Mouse (Mus musculus) neutrophil, adult 5-6 weeks (primary cell): Measurements from ENCODE around the gene Nfkbil1. TPM values are rescaled to one million over a fixed set of nuclear protein-coding genes. Genes with fewer than 3 reads are reported as not detected.

Source experiments
- ATAC-seq: fragments of 151-379, 151-347 bp; 2 replicates; pipeline ENCODE4 v1.8.0; 2017; ENCODE audit warnings: mild to moderate bottlenecking, moderate TSS enrichment; ENCODE audit not compliant: insufficient number of reproducible peaks, poor library complexity, low FRiP score, severe bottlenecking; ENCODE audit errors: extremely low read depth
- total RNA-seq: library from RNA; stranded (forward); fragments of 200-1000 nt; gene quantifications from 2 replicates; pipeline ENCODE4 v1.2.3, GENCODE M21; 2017

The Nfkbil1 gene
- total RNA-seq = 10.8 and 11.3 TPM in 2 replicates

DNA sequence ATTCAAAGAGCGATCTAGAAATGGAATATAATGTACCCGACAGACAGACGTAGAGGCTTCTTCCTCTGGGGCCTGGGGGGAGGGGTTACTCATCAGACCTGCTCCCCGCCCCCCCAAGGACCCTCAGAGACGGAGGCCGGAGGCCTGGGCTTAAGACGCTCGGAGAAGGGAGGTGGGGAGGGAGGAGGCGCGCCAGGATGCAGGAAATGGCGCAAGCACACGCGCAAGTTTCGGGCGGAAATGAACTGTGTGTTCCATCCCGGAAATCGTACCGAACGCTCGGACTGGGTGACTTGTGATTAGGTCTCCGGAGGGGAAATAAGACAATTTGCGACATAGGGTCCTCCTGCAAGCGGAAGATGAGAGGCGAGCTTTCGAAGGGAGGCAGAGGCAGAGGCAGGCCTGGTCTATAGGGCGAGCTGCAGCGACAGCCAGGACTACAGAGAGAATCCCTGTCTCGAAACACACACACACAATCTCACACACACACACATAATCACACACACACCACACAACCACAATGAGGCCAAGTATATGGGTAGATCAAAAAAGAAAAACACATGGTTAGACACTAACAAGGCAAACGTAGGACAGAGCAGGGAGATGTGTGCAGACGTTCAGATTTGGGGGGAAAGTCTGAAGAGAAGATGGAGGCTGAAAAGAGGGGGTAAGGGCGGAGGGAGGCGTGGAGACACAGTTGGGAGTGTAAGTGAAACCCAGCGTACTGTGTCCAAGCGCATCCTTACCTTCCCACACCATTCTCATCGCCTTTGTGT lies at the start of gene Nfkbil1:
Nfkbil1 (minus strand) TSS at position 179 of the 776 bp plus-strand sequence.
- ATAC-seq = peak; percentile 53

DNA sequence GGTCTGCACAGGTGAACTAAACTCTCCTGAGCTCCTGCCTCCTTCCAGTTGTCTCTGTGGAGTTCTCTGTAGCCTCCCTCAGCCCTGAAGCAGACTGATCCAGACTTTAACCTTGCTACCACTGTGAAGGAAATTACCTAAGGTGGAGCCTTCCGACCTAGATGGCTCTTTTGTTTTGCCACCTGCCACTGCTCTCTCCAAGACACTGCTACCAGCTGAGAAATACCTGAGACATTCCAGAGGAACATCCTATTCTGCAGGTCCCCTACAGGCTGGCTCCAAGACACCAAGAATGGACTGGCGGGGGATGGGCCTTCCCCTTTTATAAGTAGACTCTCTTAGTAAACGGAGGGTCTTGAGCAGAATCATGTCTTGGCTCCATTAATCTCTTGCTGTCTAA lies 44.7 kb upstream of the Nfkbil1 start:
- ATAC-seq = no peak

DNA sequence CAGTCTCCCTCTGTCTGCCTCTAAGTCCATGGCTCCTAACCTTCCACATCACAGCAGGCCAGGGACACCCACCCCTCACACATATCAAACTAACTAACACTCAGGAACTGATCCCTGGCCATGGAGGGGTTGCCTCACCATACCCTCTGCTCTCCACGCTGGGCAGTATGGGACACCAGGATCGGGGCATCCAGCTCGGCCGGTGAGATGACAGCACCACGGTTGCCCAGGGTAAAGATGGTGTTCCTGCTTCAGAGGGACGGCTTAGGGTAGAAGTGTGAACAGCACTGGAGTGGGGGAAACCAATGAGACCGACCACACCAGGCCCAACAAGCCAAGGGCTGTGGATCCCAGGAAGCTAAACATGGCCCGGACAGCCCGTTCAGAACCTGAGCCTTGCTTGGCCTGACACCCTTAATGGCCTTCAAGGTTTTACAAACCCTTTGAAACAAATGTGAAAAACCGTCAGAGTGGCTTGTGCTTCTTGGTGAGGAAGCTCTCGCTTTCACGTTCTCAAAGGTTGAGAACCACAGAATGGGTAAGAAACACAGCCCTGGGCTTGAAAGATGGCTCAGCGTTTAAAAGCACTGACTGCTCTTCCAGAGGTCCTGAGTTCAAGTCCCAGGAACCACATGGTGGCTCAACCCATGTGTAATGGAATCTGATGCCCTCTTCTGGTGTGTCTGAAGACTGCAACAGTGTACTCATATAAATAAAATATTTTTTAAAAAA lies 43.5 kb upstream of the Nfkbil1 start:
- ATAC-seq = no peak

DNA sequence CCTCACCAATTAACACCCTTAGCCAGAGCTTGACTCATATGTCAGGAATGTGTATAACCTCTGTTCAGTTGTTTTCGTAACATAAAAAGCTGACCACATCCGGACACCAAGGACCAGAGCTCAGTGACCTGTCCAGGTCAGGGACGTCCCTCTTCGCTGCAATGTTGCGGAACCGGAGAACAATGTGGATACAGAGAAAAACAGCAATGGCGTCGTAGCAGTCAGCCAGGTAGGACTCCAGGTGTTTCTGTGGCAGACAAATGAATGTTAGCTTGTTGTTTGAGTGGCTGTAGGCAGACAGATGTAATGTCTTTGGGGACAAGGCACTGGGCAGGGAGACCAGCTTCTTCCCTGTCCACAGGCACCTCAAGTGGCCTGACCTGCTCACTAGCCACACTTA lies 42.5 kb upstream of the Nfkbil1 start:
- no peak for ATAC-seq

DNA sequence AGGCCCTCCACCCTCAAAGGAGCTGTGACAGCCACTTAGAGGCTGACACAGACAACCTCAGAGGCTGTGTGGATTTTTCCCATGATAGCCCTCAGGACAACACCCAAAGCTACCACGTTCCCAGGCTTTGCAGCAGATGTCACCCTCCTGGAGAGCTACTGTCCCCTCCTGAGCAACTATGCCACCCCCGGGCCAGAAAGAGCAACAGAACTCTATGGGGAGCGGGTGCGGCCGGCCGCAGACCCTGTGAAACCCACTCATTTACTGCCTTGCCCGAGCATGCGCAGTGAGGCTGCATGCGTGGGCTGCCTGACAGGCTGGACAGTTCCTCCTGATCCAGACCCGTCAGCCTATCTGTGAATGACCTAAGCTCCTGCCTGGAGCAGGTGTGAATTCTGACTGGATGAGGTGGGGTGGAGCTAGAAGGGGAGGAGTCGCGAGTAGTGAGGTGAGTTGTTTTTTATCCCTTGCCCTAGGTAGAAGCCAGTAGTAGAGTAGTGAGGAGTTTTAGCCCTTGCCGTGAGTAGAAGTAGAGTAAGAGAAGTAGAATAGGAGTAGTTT lies 40.8 kb upstream of the Nfkbil1 start:
- no peak for ATAC-seq

DNA sequence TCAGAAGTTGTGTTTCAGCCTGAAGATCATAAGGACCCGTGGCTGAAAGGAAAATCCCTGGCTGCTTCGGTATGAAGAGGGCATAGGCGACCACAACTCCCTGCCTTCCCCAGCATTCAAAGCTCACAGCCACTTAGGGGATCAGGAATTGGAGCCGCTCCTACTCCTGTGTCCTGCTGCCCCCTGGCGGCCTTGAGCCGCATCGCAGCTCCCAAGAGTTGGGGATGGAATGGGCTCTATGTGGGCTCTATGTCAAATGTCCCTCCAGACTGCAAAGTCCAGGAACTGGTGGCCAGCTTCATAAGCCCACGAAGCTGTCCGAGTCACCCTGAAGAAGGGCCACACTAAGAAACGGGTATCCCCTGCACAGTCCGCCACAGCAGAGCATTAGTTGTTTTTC lies 39.2 kb upstream of the Nfkbil1 start:
- ATAC-seq = peak; percentile 77

DNA sequence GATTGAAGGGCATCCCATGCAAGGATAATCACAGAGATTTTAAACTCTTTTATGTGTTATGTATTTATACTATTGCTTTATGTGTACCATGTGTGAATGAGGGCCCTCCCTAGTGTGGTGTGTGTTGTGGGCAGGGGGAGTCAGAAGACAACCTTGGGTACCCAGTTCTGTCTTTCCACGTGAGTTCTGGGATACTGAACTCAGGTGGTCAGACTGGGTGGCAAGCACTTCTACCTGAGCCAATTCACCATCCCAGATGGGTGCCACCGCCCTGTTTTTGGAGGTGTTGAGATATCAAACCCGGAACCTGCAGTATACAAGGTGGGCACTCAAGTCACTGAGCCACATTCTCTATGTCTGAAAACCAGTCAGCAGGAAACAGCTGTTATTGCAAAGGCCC lies 36.7 kb upstream of the Nfkbil1 start:
- no peak for ATAC-seq

DNA sequence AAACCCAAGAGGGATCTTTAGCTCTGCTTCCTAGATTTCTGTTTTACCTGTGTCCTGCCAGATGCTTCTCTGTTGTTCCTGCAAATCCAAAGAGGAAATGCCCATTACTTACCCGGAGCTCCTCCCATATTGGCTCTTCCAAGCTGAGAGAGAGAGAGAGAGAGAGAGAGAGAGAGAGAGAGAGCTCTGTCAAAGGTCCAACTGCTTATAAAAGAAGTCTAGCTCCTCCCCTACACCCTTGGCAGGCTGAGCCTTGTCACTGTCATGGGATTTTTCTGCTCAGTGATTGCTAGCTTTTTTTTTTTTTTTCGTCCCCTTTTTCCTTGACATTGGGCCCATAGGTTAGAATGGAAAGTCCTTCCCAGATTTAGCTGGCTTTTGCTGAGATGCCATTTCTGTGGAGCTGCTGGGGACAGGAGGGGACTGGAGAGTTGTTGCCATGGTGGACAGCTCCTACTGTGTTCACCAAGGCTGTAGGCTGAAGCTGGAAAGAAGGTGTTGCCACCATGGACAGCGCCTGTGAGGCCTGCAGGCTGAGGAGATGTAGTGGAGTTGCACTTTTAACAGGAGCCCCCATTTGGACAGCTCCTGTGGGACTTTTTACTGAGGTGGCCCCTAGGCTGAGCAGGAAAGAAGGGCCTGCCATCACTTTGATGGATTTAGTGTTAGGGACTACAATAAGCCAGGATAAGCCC lies 34.2 kb upstream of the Nfkbil1 start:
- peak; percentile 30; the same call in 1 of the 2 replicates for ATAC-seq

DNA sequence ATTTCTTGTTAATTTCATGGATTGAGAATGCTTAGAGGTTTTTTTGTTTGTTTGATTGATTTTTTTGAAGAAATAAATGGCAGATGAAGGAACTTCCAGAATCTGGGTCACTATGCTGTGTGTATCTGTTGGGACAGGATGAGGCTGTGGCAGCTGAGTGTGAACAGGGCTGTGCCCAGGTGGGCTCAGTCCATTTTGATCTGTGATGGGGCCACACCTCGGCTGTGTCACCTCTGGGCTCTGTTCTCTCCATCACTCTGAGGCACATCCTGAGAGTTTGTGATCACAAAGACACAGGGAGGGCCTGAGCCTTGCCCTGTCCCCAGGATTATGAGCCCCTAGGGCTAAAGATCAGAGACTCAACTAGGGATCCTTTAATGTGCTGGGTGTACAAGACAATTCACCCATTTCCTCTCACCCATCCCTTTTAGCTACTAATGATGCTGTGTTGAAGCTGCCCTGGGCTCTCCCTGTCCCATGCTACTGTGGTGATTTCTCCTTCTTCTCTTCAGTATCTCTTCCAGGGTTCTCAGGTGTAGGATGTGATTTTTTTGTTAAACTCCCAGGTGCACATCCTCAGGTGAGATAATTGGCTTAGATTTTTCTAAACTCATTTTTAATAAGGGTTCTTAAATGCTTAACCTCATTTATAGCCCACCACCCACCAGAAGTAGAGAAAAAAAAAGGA lies 32.0 kb upstream of the Nfkbil1 start:
- no peak for ATAC-seq

DNA sequence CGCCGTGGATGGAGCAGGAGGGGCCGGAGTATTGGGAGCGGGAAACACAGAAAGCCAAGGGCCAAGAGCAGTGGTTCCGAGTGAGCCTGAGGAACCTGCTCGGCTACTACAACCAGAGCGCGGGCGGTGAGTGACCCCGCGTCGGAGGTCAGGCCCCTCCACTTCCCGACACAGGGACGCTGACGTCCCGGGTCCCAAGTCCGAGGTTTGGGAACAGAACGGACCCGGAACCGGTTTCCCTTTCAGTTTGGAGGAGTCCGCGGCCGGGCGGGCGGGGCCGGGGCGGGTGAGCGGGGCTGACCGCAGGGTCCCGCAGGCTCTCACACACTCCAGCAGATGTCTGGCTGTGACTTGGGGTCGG lies 27.9 kb upstream of the Nfkbil1 start:
- no peak for ATAC-seq

DNA sequence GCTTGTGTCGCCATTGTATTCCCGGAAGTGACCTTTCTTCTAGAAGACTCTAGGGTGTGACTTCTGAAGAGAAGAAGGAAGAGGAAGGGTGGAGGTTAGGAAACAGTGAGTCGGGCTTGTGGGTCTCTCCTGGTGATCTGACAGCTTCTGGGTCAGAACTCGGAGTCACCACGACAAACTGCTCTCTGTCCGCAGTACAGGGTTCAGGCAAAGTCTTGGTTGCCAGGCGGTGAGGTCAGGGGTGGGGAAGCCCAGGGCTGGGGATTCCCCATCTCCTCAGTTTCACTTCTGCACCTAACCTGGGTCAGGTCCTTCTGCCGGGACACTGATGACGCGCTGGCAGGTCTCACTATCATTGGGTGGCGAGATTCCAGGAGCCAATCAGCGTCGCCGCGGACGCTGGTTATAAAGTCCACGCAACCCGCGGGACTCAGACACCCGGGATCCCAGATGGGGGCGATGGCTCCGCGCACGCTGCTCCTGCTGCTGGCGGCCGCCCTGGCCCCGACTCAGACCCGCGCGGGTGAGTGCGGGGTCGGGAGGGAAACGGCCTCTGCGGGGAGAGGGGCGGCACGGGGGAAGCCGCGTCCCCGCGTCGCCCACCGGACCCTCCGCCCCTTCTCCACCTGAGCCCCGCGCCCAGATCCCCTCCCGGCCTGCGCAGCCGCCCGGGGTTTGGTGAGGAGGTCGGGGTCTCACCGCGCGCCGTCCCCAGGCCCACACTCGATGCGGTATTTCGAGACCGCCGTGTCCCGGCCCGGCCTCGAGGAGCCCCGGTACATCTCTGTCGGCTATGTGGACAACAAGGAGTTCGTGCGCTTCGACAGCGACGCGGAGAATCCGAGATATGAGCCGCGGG lies 27.3 kb upstream of the Nfkbil1 start, which contains the start of gene H2-D1:
H2-D1 (plus strand) TSS at position 67 of the 859 bp plus-strand sequence.
- peak; percentile 80 for ATAC-seq

DNA sequence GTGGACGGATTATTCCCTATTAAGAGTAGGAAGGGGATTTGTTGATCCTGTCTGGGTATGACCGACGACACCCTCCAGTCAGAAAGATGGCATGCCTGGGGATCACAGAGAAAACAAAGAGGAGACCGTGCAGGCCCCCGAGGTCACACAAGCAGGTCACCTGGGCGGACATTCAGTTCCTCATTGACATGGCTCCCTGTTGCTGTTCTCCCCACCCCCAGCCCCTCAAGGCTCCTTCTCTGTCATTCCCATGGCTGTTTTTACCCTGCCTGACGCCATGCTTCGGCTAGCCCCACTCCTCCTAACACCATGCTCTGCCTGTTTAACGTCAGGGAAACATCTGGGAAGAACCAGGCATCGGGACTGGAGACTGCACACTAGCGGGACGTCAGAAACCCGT lies 26.1 kb upstream of the Nfkbil1 start:
- no peak for ATAC-seq

DNA sequence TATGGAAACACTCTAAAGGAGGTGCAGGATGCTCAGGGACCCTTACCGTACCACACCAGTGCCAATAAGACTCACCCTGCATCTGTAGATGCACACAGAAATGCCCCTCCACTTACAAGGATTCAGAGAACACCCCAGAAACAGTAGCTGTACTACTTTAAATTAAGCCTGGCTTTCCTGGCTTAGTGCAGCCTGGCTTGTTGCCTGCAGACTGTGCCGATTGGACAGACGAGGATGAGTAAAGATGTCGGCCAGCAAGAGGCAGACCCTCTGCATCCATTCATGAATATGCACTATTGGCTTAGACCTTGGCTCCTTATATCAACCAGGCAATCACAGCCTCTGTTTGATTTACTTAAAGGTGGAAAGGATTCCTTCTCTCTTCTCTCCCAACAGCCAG lies 24.0 kb upstream of the Nfkbil1 start:
- ATAC-seq = no peak

DNA sequence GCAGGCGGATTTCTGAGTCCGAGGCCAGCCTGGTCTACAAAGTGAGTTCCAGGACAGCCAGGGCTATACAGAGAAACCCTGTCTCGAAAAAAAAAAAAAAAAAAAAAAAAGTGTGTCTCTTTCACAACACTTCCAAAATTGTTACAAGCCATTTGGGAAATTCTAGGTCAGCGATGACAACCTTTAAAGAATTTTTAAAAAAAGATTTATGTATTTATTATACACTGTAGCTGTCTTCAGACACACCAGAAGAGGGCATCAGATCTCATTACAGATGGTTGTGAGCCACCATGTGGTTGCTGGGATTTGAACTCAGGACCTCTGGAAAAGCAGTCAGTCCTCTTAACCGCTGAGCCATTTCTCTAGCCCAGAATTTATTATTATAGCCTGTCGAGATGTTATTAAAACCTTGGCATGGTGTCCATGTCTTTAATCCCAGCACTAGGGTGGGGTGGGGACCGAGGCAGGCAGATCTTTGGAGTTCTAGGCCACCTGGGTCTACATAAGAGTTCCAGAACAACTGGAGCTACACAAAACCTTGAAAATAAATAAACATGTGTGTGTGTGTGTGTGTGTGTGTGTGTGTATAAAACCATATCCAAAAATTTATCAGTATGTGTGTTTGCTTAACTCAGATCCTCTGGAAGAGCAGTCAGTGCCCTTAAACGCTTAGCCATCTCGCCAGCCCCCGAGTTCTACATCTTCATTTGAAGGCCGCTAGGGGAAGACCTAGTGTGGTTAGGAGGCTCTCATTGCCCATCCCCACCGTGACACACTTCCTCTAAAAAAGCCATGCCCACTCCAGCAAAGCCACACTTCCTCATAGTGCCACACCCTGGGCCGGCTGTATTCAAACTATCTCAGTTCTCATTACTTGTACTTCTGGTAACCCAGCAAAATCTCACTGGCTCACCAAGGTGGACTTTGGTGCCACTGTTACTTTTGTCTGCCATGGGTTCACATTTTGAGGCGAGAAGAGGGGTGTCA lies 23.2 kb upstream of the Nfkbil1 start:
- peak; percentile 72 for ATAC-seq

DNA sequence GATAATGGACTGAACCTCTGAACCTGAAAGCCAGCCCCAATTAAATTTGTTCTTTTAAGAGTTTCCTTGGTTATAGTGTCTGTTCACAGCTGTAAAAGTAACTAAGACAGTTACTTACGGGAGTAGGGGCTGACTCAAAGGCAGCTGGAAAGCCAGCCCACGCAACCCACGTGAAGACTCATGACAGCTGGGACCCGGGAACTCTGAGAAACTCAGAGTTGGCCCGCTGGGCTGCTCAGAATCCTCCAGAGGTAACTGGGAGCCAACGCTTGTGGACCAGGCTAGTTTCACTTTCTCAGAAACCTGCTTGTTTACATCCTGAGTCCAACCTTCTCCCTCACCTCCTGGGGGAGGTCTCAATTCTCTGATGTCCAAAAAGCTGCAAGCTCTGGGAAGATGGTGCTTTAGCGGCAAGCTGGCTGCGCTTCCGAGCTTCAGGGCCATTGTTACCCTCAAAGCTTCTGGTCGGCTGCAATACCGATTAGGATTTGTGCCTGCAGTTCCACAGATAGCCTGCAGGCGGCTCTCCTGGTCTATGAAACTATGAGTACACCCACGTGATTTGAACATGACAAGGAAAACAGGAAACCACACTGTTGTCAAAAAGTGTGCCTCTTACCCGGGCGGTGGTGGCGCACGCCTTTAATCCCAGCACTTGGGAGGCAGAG lies 22.4 kb upstream of the Nfkbil1 start:
- peak; percentile 49 for ATAC-seq

DNA sequence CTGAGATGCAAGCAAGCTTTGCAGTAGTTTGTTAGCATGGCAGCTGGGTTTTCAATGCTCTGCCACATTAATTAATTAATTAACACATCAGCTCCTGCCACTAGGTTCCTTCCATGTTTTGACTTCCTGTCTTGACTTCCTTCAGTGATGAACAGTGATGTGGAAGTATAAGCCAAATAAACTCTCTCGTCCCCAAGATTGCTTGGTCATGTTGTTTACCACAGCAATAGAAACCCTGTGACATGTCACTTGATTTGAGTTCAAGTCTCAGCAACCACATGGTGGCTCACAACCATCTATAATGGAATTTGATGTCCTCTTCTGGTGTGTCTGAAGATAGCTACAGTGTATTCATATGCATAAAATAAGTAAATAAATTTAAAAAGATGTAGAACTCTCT lies 21.8 kb upstream of the Nfkbil1 start:
- ATAC-seq = no peak

DNA sequence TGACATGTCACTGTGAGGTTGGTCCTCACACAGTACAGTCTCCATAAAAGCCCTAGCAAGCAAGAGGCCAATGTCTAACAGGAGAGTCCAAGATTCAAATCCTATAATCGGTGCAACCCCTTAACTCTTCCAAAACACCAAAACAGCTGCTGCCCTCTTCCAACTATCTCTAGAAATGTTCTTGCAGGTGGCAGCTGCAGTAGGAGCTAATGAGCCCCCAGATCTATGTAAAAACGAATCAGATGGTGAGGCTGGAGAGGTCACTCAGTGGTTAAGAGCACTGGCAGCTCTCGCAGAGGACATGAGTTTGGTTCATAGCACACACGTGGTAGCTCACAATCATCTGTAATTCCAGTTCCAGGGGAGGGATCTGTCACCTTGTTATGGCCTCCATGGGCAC lies 20.1 kb upstream of the Nfkbil1 start:
- ATAC-seq = no peak
